Mouse (Mus musculus) neural tube, embryonic 12.5 days (tissue): ENCODE results near the gene Gm4305. TPM values are rescaled to one million over a fixed set of nuclear protein-coding genes. Genes with fewer than 3 reads are reported as not detected.
"Not testable (repeated sequence)": the region's sequence is repeated elsewhere in the genome, so short reads cannot be mapped to it uniquely, and the experiment has no call there.

Source experiments
- ATAC-seq: fragments of 200-750 bp; cut with Nextera tagmentation; 2 replicates; pipeline ENCODE4 v1.8.0; 2017; ENCODE audit warnings: low read depth, mild to moderate bottlenecking, moderate TSS enrichment, moderate library complexity; ENCODE audit not compliant: low FRiP score
- H3K27ac ChIP-seq: fragments of 300-500 bp; sonication (generic); 2 replicates; pipeline ENCODE4 v1.5.1; 2016
- H3K27me3 ChIP-seq: fragments of 300-500 bp; sonication (generic); replicated peaks from 2 replicates; pipeline ENCODE4 v1.6.1; 2016; ENCODE audit warnings: mild to moderate bottlenecking
- H3K36me3 ChIP-seq: fragments of 300-500 bp; sonication (generic); 2 replicates; pipeline ENCODE4 v1.6.1; 2016; ENCODE audit warnings: mild to moderate bottlenecking
- H3K4me1 ChIP-seq: fragments of 300-500 bp; sonication (generic); 2 replicates; pipeline ENCODE4 v1.6.1; 2016
- H3K4me2 ChIP-seq: fragments of 300-500 bp; sonication (generic); replicated peaks from 2 replicates; pipeline ENCODE4 v1.6.1; 2016; ENCODE audit warnings: mild to moderate bottlenecking
- H3K4me3 ChIP-seq: fragments of 300-500 bp; sonication (generic); 2 replicates; pipeline ENCODE4 v1.5.1; 2016
- H3K9ac ChIP-seq: fragments of 300-500 bp; sonication (generic); 2 replicates; pipeline ENCODE4 v1.6.1; 2016; ENCODE audit warnings: mild to moderate bottlenecking
- H3K9me3 ChIP-seq: fragments of 300-500 bp; sonication (generic); 2 replicates; pipeline ENCODE4 v1.6.1; 2016; ENCODE audit warnings: mild to moderate bottlenecking
- WGBS: fragments of 180-500 bp; shearing (Covaris S2); methylation state at CpG from one replicate; pipeline ENCODE4 v1.1.7; 2016; 5-methylcytosine and 5-hydroxymethylcytosine counted together
- polyA plus RNA-seq: library from polyadenylated mRNA; unstranded; fragments of >200 nt; fragmentation: Nextera tagmentation; extraction: Ambion mirVana; gene quantifications from 2 replicates; pipeline ENCODE4 v1.2.1, GENCODE M21; 2016

Gene Gm4305
- polyA plus RNA-seq: not detected in 2 replicates

DNA sequence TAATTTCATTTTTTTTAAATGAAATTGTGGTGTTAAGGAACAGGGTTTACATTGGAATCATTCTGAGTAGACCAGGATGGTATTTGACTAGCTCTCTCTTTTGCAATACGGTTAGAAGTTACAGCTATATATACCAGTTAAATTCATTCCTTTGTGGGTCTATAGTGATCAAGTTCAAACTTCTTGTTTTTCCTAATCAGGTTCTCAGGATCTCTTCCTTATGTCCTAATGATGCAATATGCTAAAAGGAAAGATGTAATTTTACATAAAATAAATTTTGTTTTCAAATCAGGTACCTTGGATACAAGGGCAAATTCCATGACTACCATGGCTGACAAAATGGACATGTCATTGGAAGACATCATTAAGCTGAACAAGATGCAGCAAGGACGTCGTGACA is at the start of gene Gm4305:
TSS of gene Gm4305 (plus strand) at position 301 of the 400 bp plus-strand sequence.
- ATAC-seq, H3K9me3 ChIP-seq, H3K36me3 ChIP-seq, H3K4me1 ChIP-seq, H3K27ac ChIP-seq, H3K9ac ChIP-seq, H3K4me2 ChIP-seq, H3K27me3 ChIP-seq, H3K4me3 ChIP-seq: not testable (repeated sequence)
- no CpG with 5 or more reads among the region's 3 CpGs for WGBS

DNA sequence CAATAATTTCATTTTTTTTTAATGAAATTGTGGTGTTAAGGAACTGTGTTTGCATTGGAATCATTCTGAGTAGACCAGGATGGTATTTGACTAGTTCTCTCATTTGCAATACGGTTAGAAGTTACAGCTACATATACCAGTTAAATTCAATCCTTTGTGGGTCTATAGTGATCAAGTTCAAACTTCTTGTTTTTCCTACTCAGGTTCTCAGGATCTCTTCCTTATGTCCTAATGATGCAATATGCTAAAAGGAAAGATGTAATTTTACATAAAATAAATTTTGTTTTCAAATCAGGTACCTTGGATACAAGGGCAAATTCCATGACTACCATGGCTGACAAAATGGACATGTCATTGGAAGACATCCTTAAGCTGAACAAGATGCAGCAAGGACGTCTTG is 15.5 kb upstream of the Gm4305 start, which contains the start of gene Gm4301:
TSS of gene Gm4301 (plus strand) at position 301 of the 400 bp plus-strand sequence.
- H3K4me3 ChIP-seq, H3K27ac ChIP-seq, H3K4me1 ChIP-seq, H3K36me3 ChIP-seq, H3K9me3 ChIP-seq, H3K27me3 ChIP-seq, ATAC-seq, H3K9ac ChIP-seq, H3K4me2 ChIP-seq: not testable (repeated sequence)
- no CpG with 5 or more reads among the region's 2 CpGs for WGBS

DNA sequence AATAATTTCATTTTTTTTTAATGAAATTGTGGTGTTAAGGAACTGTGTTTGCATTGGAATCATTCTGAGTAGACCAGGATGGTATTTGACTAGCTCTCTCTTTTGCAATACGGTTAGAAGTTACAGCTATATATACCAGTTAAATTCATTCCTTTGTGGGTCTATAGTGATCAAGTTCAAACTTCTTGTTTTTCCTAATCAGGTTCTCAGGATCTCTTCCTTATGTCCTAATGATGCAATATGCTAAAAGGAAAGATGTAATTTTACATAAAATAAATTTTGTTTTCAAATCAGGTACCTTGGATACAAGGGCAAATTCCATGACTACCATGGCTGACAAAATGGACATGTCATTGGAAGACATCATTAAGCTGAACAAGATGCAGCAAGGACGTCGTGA is 10.4 kb upstream of the Gm4305 start, which contains the start of gene Gm4302:
TSS of gene Gm4302 (plus strand) at position 301 of the 400 bp plus-strand sequence.
- H3K4me3 ChIP-seq, H3K27ac ChIP-seq, H3K36me3 ChIP-seq, ATAC-seq, H3K4me1 ChIP-seq, H3K27me3 ChIP-seq, H3K4me2 ChIP-seq, H3K9me3 ChIP-seq, H3K9ac ChIP-seq: not testable (repeated sequence)
- WGBS: no CpG with 5 or more reads among the region's 3 CpGs

GRCm38 (mm10) chr10:100345672-100346071 is 5.2 kb upstream of the Gm4305 start, which contains the start of gene Gm4303:
TSS of gene Gm4303 (plus strand) at chr10:100345972.
- not testable (repeated sequence) for H3K4me2 ChIP-seq, H3K4me1 ChIP-seq, H3K4me3 ChIP-seq, H3K9ac ChIP-seq, ATAC-seq, H3K27me3 ChIP-seq, H3K27ac ChIP-seq, H3K36me3 ChIP-seq, H3K9me3 ChIP-seq
- no CpG with 5 or more reads among the region's 3 CpGs for WGBS

- H3K4me2 ChIP-seq, H3K4me3 ChIP-seq, H3K27ac ChIP-seq, H3K27me3 ChIP-seq, H3K9me3 ChIP-seq, ATAC-seq, H3K9ac ChIP-seq, H3K4me1 ChIP-seq, H3K36me3 ChIP-seq: not testable (repeated sequence)
- WGBS: 88% methylated on average over 2 of the region's 2 CpGs
Measured at GRCm38 (mm10) chr10:100356841-100357240, 5.9 kb downstream of the Gm4305 start.

DNA sequence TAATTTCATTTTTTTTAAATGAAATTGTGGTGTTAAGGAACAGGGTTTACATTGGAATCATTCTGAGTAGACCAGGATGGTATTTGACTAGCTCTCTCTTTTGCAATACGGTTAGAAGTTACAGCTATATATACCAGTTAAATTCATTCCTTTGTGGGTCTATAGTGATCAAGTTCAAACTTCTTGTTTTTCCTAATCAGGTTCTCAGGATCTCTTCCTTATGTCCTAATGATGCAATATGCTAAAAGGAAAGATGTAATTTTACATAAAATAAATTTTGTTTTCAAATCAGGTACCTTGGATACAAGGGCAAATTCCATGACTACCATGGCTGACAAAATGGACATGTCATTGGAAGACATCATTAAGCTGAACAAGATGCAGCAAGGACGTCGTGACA is 10.1 kb downstream of the Gm4305 start, which contains the start of gene Gm4307:
TSS of gene Gm4307 (plus strand) at position 301 of the 400 bp plus-strand sequence.
- H3K27me3 ChIP-seq, H3K27ac ChIP-seq, H3K36me3 ChIP-seq, H3K9me3 ChIP-seq, H3K4me3 ChIP-seq, H3K4me2 ChIP-seq, H3K9ac ChIP-seq, H3K4me1 ChIP-seq, ATAC-seq: not testable (repeated sequence)
- no CpG with 5 or more reads among the region's 3 CpGs for WGBS

- H3K27ac ChIP-seq, H3K36me3 ChIP-seq, H3K9me3 ChIP-seq, H3K27me3 ChIP-seq, ATAC-seq, H3K4me1 ChIP-seq, H3K4me2 ChIP-seq, H3K4me3 ChIP-seq, H3K9ac ChIP-seq: not testable (repeated sequence)
- no CpG with 5 or more reads among the region's 2 CpGs for WGBS
Measured at GRCm38 (mm10) chr10:100382460-100382859, 31.6 kb downstream of the Gm4305 start, which contains the start of gene Gm4312. TSS of gene Gm4312 (minus strand) at chr10:100382560.

Other genes with a start within 250 kb of the Gm4305 start
- gene Gm4301, start 15.4 kb upstream of the Gm4305 start, polyA plus RNA-seq: not detected in 2 replicates
- not detected in 2 replicates for gene Gm4302, start 10.3 kb upstream of the Gm4305 start, polyA plus RNA-seq
- not detected in 2 replicates for gene Gm4303, start 5.1 kb upstream of the Gm4305 start, polyA plus RNA-seq
- gene Gm4307, start 10.2 kb downstream of the Gm4305 start, polyA plus RNA-seq: not detected in 2 replicates
- not detected in 2 replicates for gene Gm4312, start 31.5 kb downstream of the Gm4305 start, polyA plus RNA-seq
- 12.4 and 13.6 TPM in 2 replicates for gene Tmtc3, start 136.3 kb downstream of the Gm4305 start, polyA plus RNA-seq
- gene Cep290, start 136.5 kb downstream of the Gm4305 start, polyA plus RNA-seq: 6.0 and 6.7 TPM in 2 replicates
- 11.3 and 12.3 TPM in 2 replicates for gene 4930430F08Rik, start 239.3 kb downstream of the Gm4305 start, polyA plus RNA-seq
- gene 1700017N19Rik, start 239.4 kb downstream of the Gm4305 start, polyA plus RNA-seq: not detected in 2 replicates